Mouse (Mus musculus) thymus, adult 18-20 months (tissue): ENCODE data around the gene Cst11.
"Not testable (repeated sequence)": the region's sequence is repeated elsewhere in the genome, so short reads cannot be mapped to it uniquely, and the experiment has no call there.

ENCODE experiments used
- DNase-seq, 2 experiments: peaks; one replicate each; pipeline ENCODE4 v3.0.0; 2022; ENCODE audit warnings: mixed read lengths in 2 of 2

The Cst11 gene

DNA sequence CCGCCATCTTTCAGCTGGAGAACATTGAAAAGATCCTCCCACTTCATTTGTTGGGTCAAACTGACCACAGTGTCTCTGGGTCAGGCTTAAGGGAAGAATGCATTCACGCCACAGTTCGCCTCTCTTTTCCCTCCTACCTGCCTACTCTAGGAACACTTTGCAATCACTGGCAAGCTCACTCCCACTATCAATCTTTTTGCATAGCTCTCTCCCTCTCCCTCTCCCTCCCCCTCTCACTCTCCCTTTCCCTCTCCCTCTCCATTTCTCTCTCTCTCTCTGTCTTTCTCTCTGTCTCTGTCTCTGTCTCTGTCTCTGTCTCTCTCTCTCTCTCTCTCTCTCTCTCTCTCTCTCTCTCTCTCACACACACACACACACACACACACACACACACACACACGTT is at the start of gene Cst11:
Gene Cst11 (minus strand): TSS at position 101 of the 400 bp plus-strand sequence.
- not testable (repeated sequence) for DNase-seq

- no peak for DNase-seq
These were observed 48.6 kb upstream of the Cst11 start, which contains the start of gene Cst13 for GRCm38 (mm10) chr2:148819909-148820308. TSS of gene Cst13 (plus strand) at chr2:148820081.

- no peak for DNase-seq
These were observed 35.4 kb upstream of the Cst11 start for GRCm38 (mm10) chr2:148806696-148807095.

- no peak for DNase-seq
These were observed 30.2 kb upstream of the Cst11 start for GRCm38 (mm10) chr2:148801491-148801921.

GRCm38 (mm10) chr2:148798485-148798884 is 27.2 kb upstream of the Cst11 start, which contains the start of gene Cst8:
TSS of gene Cst8 (plus strand) at chr2:148798785.
- no peak for DNase-seq

- no peak for DNase-seq
These were observed 17.8 kb upstream of the Cst11 start, which contains the start of gene Cst12 for GRCm38 (mm10) chr2:148789142-148789541. TSS of gene Cst12 (plus strand) at chr2:148789361.

- no peak for DNase-seq
These were observed 10.4 kb upstream of the Cst11 start, which contains the start of gene 8030411F24Rik for GRCm38 (mm10) chr2:148781709-148782108. TSS of gene 8030411F24Rik (plus strand) at chr2:148782009.

- no peak for DNase-seq
These were observed 7.5 kb downstream of the Cst11 start for GRCm38 (mm10) chr2:148763648-148764388.

GRCm38 (mm10) chr2:148754310-148754846 is 16.9 kb downstream of the Cst11 start:
- no peak for DNase-seq

GRCm38 (mm10) chr2:148751893-148752813 is 19.1 kb downstream of the Cst11 start:
- DNase-seq, result peak in 1 of 2 experiments; percentile 20

- no peak for DNase-seq
These were observed 21.2 kb downstream of the Cst11 start, which contains the start of gene Cstl1 for GRCm38 (mm10) chr2:148750058-148750457. TSS of gene Cstl1 (plus strand) at chr2:148750358.

- no peak for DNase-seq
These were observed 27.4 kb downstream of the Cst11 start for GRCm38 (mm10) chr2:148743846-148744407.

DNA sequence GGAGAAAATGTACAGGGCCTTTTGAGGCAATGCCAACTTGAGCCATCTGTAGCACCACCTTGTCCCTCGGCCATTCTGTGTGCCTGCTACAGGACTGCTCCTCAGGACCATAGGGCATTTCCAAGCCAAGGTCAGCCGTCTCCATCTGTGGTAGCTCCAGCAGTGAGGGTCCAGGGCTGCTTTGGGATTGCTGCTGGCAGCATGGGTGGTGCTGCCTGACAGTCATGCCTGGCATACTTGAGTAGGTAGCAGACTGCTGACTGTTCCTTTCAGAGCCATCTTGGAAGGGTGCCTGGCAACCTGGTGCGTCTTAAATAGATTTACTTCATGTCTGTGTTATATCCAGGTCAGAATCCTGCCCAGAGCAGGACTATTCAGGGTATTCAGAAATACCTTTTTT is 28.3 kb downstream of the Cst11 start:
- no peak for DNase-seq

DNA sequence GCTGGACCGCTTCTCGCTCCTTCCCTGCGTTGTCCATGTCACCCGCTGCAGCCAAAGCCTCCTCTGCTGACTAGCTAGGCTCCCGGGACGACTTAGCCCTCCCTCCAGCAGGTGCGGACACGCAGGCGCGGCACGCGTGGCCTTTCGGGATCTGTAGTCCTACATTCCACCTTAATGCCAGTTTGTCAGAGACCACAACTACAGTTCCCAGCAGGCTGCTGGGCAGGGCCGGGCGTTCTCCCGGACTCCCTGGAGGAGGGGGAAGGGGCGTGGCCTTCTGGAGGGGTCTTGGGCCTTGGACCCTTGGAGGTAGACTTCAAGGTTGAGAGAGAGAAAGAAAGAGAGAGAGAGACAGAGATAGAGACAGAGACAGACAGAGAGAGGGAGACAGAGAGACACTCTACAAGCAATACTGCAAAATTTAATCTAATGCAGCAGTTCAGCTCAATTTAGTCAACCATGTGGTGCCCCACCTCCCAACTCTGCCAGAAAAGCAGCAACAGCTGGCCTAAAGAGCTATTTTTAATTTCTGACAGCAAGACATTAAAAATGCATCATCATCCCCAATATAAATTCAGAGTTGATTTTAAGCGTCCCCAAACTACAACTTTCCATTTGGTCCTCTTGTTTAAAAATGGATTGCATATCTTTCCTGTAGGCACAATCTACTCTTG is 38.8 kb downstream of the Cst11 start, which contains the start of gene Napb:
Gene Napb (minus strand): TSS at position 141 of the 674 bp plus-strand sequence.
- peak; percentile 81 to 83 for DNase-seq

DNA sequence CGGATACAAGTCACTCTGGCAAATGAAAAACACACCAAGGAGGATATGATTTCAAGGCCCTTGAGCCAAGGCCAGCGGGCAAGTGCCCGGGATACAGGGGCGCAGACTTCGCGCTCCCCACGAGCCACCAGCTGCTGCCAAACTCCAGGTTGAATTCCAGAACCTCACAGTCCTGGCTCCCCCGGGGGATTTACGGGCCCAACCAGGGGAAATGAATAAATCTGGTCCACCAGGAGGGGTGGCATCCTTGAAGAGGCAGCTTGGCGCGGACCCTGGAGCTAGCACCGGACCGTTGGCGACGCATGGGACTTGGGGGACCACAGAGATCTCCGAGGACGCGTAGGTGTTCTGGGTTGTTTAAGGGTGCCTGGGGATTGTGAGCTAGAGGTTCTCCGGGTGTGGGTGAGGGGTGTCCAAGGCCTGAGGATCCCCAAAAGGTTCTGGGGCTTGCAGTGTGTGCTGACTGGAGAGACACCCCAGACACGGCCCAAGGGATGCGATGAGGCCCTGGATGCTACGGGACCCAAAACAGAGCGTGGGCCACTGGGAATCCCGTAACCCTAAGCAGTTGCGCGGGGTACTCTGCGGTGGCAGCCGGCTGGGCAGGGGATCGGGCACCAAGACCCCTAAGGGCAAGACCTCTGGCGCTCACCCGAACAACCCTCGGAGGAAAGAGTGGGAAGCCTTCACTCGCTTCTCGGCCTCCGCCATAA is 39.5 kb downstream of the Cst11 start:
- no peak for DNase-seq

DNA sequence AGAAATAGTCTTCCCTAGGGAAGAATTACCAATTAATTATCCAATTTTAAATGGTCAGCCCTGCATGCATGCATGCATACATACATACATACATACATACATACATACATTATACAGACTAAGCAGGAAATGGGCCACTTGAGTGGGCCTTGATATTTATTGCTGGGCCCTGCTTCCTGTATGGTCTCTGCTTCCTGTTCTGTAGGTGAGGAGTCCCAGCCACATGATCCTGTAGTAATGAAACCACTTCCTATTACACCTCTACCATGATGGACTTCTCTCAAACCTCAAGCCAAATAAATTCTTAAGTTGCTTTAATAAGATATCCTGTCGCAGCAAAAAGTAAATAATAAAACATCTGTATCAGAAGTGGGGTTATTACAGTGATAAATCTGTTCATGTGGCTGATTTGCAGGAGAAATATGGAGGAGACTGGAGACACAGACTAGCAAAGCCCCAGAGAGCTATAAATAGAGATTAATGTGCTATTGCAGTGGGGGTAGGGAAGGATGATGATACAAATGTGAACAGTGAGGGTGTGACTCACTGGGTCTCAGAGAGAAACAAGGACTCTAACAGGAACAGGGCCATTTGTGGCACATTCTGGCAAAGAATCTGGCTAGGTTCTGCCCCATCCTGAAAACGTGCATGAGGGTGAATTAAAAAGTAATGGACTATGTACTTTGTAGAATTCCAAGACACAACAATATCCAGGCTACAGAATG is 51.9 kb downstream of the Cst11 start:
- DNase-seq, result no peak
